Mouse (Mus musculus) left cerebral cortex, adult 18-20 months (tissue): ENCODE measurements around the gene Mnt. TPM values are rescaled to one million over a fixed set of nuclear protein-coding genes. Genes with fewer than 3 reads are reported as not detected.

ENCODE experiments used
- DNase-seq, 2 experiments: peaks; one replicate each; pipeline ENCODE4 v3.0.0; 2021 to 2022; ENCODE audit warnings: low spot score in 2 of 2, mixed read lengths in 1 of 2
- total RNA-seq, 2 experiments: library from RNA; stranded (reverse); gene quantifications; 2 replicates each; pipeline ENCODE4 v1.2.3; 2021

Gene Mnt
- total RNA-seq, 2 experiments from 2014 or later, result 35.1 to 36.0 TPM

GRCm38 (mm10) chr11:74831606-74832451, 1.1 kb downstream of the Mnt start:
- DNase-seq, result peak; percentile 97 to 98

GRCm38 (mm10) chr11:74832503-74833143, 1.9 kb downstream of the Mnt start:
- peak; percentile 46 to 71 for DNase-seq

GRCm38 (mm10) chr11:74833536-74834358, 3.0 kb downstream of the Mnt start:
- DNase-seq, result no peak

GRCm38 (mm10) chr11:74834359-74834638, 3.6 kb downstream of the Mnt start:
- no peak for DNase-seq

GRCm38 (mm10) chr11:74834650-74835277, 4.0 kb downstream of the Mnt start:
- DNase-seq, result no peak

- DNase-seq, result no peak
Observed at GRCm38 (mm10) chr11:74835593-74836224, 5.0 kb downstream of the Mnt start.

GRCm38 (mm10) chr11:74836225-74837055, 5.7 kb downstream of the Mnt start:
- DNase-seq, result no peak

GRCm38 (mm10) chr11:74837056-74837693, 6.5 kb downstream of the Mnt start:
- no peak for DNase-seq

- DNase-seq, result peak; percentile 93 to 94
Observed at GRCm38 (mm10) chr11:74837694-74838431, 7.1 kb downstream of the Mnt start.

- DNase-seq, result peak; percentile 88 to 92
Observed at GRCm38 (mm10) chr11:74838441-74838840, 7.7 kb downstream of the Mnt start.

- DNase-seq, result peak; percentile 58 to 71
Observed at GRCm38 (mm10) chr11:74838971-74839370, 8.3 kb downstream of the Mnt start.

GRCm38 (mm10) chr11:74839860-74840715, 9.4 kb downstream of the Mnt start:
- no peak for DNase-seq

GRCm38 (mm10) chr11:74840739-74841138, 10.0 kb downstream of the Mnt start:
- no peak for DNase-seq

- peak in 1 of 2 experiments; percentile 47 for DNase-seq
Observed at GRCm38 (mm10) chr11:74841366-74841765, 10.6 kb downstream of the Mnt start.

GRCm38 (mm10) chr11:74842045-74842444, 11.3 kb downstream of the Mnt start:
- DNase-seq, result no peak

- peak in 1 of 2 experiments; percentile 42 for DNase-seq
Observed at GRCm38 (mm10) chr11:74842656-74843434, 12.1 kb downstream of the Mnt start.

- DNase-seq, result no peak
Observed at GRCm38 (mm10) chr11:74843435-74843714, 12.7 kb downstream of the Mnt start.
